Mouse (Mus musculus): Measurements from ENCODE around the gene Thap7.

DNA sequence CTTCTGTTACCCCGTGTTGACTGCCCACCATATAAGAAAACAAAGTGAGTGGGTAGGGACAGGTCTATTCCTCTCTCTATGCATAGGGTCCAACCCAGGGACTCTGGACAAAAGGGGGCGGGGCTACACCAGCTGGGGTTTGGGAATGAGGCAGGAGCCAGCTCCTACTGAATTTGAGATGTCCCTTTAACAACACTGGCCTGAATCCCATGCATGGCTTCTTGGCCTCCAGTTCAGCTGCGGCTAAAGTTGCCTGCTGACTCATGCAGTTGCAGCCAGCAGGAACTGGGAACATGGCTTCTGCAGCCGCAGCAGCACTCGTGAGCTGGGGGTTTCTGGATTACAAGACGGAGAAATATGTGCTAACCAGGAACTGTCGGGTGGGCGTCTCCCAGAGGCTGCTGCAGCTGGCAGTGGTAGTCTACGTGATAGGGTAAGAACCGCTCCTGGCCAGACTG lies 30.8 kb upstream of the Thap7 start, which contains the start of gene P2rx6:
- no peak for TF ChIP-seq CTCF (IDR thresholded peaks at IDR 0.05; ENCODE audit: low read depth)
- no peak for TF ChIP-seq EP300 (IDR thresholded peaks at IDR 0.05; ENCODE audit: low read depth)
